ENCODE assay signal across 8 mouse cellular contexts in the genomic region with DNA sequence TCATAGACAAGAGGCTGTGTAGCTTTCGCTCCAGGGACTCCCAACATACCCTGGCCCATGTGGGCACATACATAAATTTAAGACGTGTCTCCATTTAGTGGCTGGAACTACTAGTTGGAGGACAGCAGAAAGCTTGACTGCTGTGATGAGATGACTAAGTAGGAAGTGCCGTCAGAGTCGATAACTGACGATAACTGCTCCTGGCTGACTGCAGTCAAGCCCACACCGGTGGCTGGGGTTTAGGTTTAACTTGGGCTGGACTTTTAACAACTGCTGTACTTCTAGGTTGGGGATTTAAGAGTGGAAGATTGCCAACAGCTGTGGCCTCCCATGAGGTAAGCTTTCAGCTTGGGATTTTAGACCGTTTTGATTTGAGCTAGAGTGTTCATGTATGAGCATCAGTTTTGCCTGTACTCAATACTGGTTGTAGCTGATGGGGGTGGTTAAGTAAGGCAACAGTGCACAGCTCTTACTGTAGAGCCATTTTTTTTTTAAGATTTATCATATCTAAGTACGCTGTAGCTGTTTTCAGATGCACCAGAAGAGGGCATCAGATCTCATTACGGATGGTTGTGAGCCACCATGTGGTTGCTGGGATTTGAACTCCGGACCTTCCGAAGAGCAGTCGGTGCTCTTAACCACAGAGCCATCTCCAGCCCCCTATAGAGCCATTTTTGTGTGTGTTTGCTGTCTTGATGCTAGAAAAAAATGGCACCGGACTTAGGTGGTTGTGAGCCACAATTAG. TPM values are rescaled to one million over a fixed set of nuclear protein-coding genes. Genes with fewer than 3 reads are reported as not detected.
A peak's percentile ranks its signal among the peaks of the same experiment; 100 is the strongest.
DNase-seq lines count a peak whose midpoint lies in the region; ATAC-seq lines count a peak whose summit lies in the region.

No protein-coding gene starts in this region.

- no peaks in the 10 kb centered on the region for H3K9me3 ChIP-seq in embryonic facial prominence, embryonic 11.5 days (replicated peaks; ENCODE audit: control insufficient read depth, low read length)
- no peaks in the 10 kb centered on the region for H3K9me3 ChIP-seq in hindbrain, embryonic 12.5 days (replicated peaks)
- no peaks in the 10 kb centered on the region for H3K9me3 ChIP-seq in limb, embryonic 15.5 days
- no peaks in the 10 kb centered on the region for H3K9me3 ChIP-seq in neural tube, embryonic 12.5 days

- DNase-seq in cerebellum, adult 11-12 months: peak; percentile 56
- no peak for DNase-seq in cerebellum, adult 18-20 months
- DNase-seq in ES-CJ7 (ENCODE audit: low read depth, low spot score): peak; percentile 50
- peak; percentile 11 for DNase-seq in embryonic facial prominence, embryonic 11.5 days (ENCODE audit: low spot score)
- no peak for DNase-seq in gastrocnemius, postnatal 25 days

- H3K4me2 ChIP-seq in embryonic facial prominence, embryonic 11.5 days (ENCODE audit: low read depth, low read length): peak overlapping the region; percentile 75
- peak overlapping the region; percentile 90 for H3K4me2 ChIP-seq in hindbrain, embryonic 12.5 days (replicated peaks)
- H3K4me2 ChIP-seq in limb, embryonic 15.5 days: peak overlapping the region; percentile 46
- peak overlapping the region; percentile 89 for H3K4me2 ChIP-seq in neural tube, embryonic 12.5 days (replicated peaks)

- no peak for ATAC-seq in embryonic facial prominence, embryonic 11.5 days (replicated peaks; ENCODE audit: insufficient number of reproducible peaks, low FRiP score, low TSS enrichment, low read depth)
- no peak for ATAC-seq in hindbrain, embryonic 12.5 days (ENCODE audit: low FRiP score)
- ATAC-seq in limb, embryonic 15.5 days (ENCODE audit: insufficient number of reproducible peaks, low FRiP score, low TSS enrichment, low read depth): no peak
- peak; percentile 18; the same call in 1 of the 2 replicates for ATAC-seq in neural tube, embryonic 12.5 days (ENCODE audit: low FRiP score, low read depth)

- peak overlapping the region; percentile 85 for H3K4me3 ChIP-seq in embryonic facial prominence, embryonic 11.5 days (ENCODE audit: low read depth, low read length)
- H3K4me3 ChIP-seq in hindbrain, embryonic 12.5 days: peak overlapping the region; percentile 86
- peak overlapping the region; percentile 82 for H3K4me3 ChIP-seq in limb, embryonic 15.5 days
- peak overlapping the region; percentile 66 for H3K4me3 ChIP-seq in neural tube, embryonic 12.5 days

- peak overlapping the region; percentile 96 for H3K9ac ChIP-seq in embryonic facial prominence, embryonic 11.5 days (replicated peaks; ENCODE audit: low read length)
- peak overlapping the region; percentile 97 for H3K9ac ChIP-seq in hindbrain, embryonic 12.5 days
- H3K9ac ChIP-seq in limb, embryonic 15.5 days: peak overlapping the region; percentile 98
- H3K9ac ChIP-seq in neural tube, embryonic 12.5 days: peak overlapping the region; percentile 81

- H3K27me3 ChIP-seq in embryonic facial prominence, embryonic 11.5 days (ENCODE audit: control insufficient read depth, insufficient read depth, low read length): no peaks in the 10 kb centered on the region
- no peaks in the 10 kb centered on the region for H3K27me3 ChIP-seq in hindbrain, embryonic 12.5 days
- H3K27me3 ChIP-seq in limb, embryonic 15.5 days: no peaks in the 10 kb centered on the region
- no peaks in the 10 kb centered on the region for H3K27me3 ChIP-seq in neural tube, embryonic 12.5 days (replicated peaks)

- WGBS in embryonic facial prominence, embryonic 11.5 days: 0% methylated on average over 13 of the region's 13 CpGs
- WGBS in hindbrain, embryonic 12.5 days: under 1% methylated on average over 13 of the region's 13 CpGs
- 1% methylated on average over 13 of the region's 13 CpGs for WGBS in limb, embryonic 15.5 days
- WGBS in neural tube, embryonic 12.5 days: under 1% methylated on average over 13 of the region's 13 CpGs

- H3K36me3 ChIP-seq in embryonic facial prominence, embryonic 11.5 days (replicated peaks; ENCODE audit: control insufficient read depth, insufficient read depth, low read depth, low read length): peaks cover 12% of the 10 kb centered on the region
- H3K36me3 ChIP-seq in hindbrain, embryonic 12.5 days: peaks cover 42% of the 10 kb centered on the region
- H3K36me3 ChIP-seq in limb, embryonic 15.5 days: peaks cover 44% of the 10 kb centered on the region
- H3K36me3 ChIP-seq in neural tube, embryonic 12.5 days: peaks cover 47% of the 10 kb centered on the region

- H3K27ac ChIP-seq in embryonic facial prominence, embryonic 11.5 days (replicated peaks; ENCODE audit: low read depth, low read length): peak overlapping the region; percentile 85
- H3K27ac ChIP-seq in hindbrain, embryonic 12.5 days: peak overlapping the region; percentile 92
- peak overlapping the region; percentile 96 for H3K27ac ChIP-seq in limb, embryonic 15.5 days
- H3K27ac ChIP-seq in neural tube, embryonic 12.5 days: peak overlapping the region; percentile 79; the same call in 1 of the 2 replicates

- no peaks in the 10 kb centered on the region; the same call in 1 of the 2 replicates for H3K4me1 ChIP-seq in embryonic facial prominence, embryonic 11.5 days (ENCODE audit: control insufficient read depth, insufficient read depth, low read length)
- peaks cover 34% of the 10 kb centered on the region for H3K4me1 ChIP-seq in hindbrain, embryonic 12.5 days
- H3K4me1 ChIP-seq in limb, embryonic 15.5 days: peaks cover 37% of the 10 kb centered on the region
- H3K4me1 ChIP-seq in neural tube, embryonic 12.5 days: peaks cover 28% of the 10 kb centered on the region

RNA-seq across cellular contexts. Expression of gene Trpv2, which starts 29.2 kb away (rescaled TPM):
- polyA plus RNA-seq in embryonic facial prominence, embryonic 11.5 days (2014; fragmentation: Nextera tagmentation; extraction: Ambion mirVana): 4.2 and 5.2 TPM in 2 replicates
- polyA plus RNA-seq in hindbrain, embryonic 12.5 days (2016; fragmentation: Nextera tagmentation; extraction: Ambion mirVana): 10.8 and 14.3 TPM in 2 replicates
- polyA plus RNA-seq in limb, embryonic 15.5 days (2015; fragmentation: Nextera tagmentation; extraction: Ambion mirVana): 4.1 and 5.1 TPM in 2 replicates
- polyA plus RNA-seq in neural tube, embryonic 12.5 days (2016; fragmentation: Nextera tagmentation; extraction: Ambion mirVana): 16.0 and 18.0 TPM in 2 replicates
- 1 to 10 TPM in 1 of 2 experiments, under 1 TPM in 1; 0.97 to 1.5 TPM for total RNA-seq in gastrocnemius, postnatal 25 days (2021)

RNA-seq across cellular contexts. Expression of gene Lrrc75a, which starts 44.8 kb away (rescaled TPM):
- polyA plus RNA-seq in embryonic facial prominence, embryonic 11.5 days (2014; fragmentation: Nextera tagmentation; extraction: Ambion mirVana): 14.2 and 16.8 TPM in 2 replicates
- polyA plus RNA-seq in hindbrain, embryonic 12.5 days (2016; fragmentation: Nextera tagmentation; extraction: Ambion mirVana): 18.0 and 19.1 TPM in 2 replicates
- 13.1 and 14.5 TPM in 2 replicates for polyA plus RNA-seq in limb, embryonic 15.5 days (2015; fragmentation: Nextera tagmentation; extraction: Ambion mirVana)
- 14.2 and 15.9 TPM in 2 replicates for polyA plus RNA-seq in neural tube, embryonic 12.5 days (2016; fragmentation: Nextera tagmentation; extraction: Ambion mirVana)
- total RNA-seq in gastrocnemius, postnatal 25 days (2021): 1 to 10 TPM; 4.0 to 4.7 TPM

RNA-seq across cellular contexts. Expression of gene Mmgt2, which starts 45.0 kb away (rescaled TPM):
- 44.4 and 49.9 TPM in 2 replicates for polyA plus RNA-seq in embryonic facial prominence, embryonic 11.5 days (2014; fragmentation: Nextera tagmentation; extraction: Ambion mirVana)
- polyA plus RNA-seq in hindbrain, embryonic 12.5 days (2016; fragmentation: Nextera tagmentation; extraction: Ambion mirVana): 34.5 and 38.7 TPM in 2 replicates
- polyA plus RNA-seq in limb, embryonic 15.5 days (2015; fragmentation: Nextera tagmentation; extraction: Ambion mirVana): 57.0 and 61.9 TPM in 2 replicates
- 30.8 and 34.7 TPM in 2 replicates for polyA plus RNA-seq in neural tube, embryonic 12.5 days (2016; fragmentation: Nextera tagmentation; extraction: Ambion mirVana)
- 1 to 10 TPM; 2.8 to 4.2 TPM for total RNA-seq in gastrocnemius, postnatal 25 days (2021)

RNA-seq across cellular contexts. Expression of gene Ubb, which starts 52.5 kb away (rescaled TPM):
- polyA plus RNA-seq in embryonic facial prominence, embryonic 11.5 days (2014; fragmentation: Nextera tagmentation; extraction: Ambion mirVana): 3,780 and 3,916 TPM in 2 replicates
- 3,674 and 3,736 TPM in 2 replicates for polyA plus RNA-seq in hindbrain, embryonic 12.5 days (2016; fragmentation: Nextera tagmentation; extraction: Ambion mirVana)
- 3,280 and 3,478 TPM in 2 replicates for polyA plus RNA-seq in limb, embryonic 15.5 days (2015; fragmentation: Nextera tagmentation; extraction: Ambion mirVana)
- polyA plus RNA-seq in neural tube, embryonic 12.5 days (2016; fragmentation: Nextera tagmentation; extraction: Ambion mirVana): 3,967 and 4,014 TPM in 2 replicates
- 100 to 1,000 TPM; 692 to 747 TPM for total RNA-seq in gastrocnemius, postnatal 25 days (2021)

Comparison
In these comparisons a context has a peak if more than half of its experiments do, and no peak if none do; other contexts are left out.
1. DNase-seq: peak in cerebellum, adult 11-12 months (single experiment), ES-CJ7 (single experiment) and embryonic facial prominence, embryonic 11.5 days (single experiment); none in cerebellum, adult 18-20 months (0 of 2) and gastrocnemius, postnatal 25 days (single experiment).
2. Peak in every context shown above with its lines, with median percentiles within 50 percentile points of each other: H3K27ac ChIP-seq, H3K4me2 ChIP-seq, H3K4me3 ChIP-seq and H3K9ac ChIP-seq.